Mouse (Mus musculus): Measurements from ENCODE around the gene Rhbdd2.

GRCm38 (mm10) chr5:135641028-135641427 is 8.6 kb downstream of the Rhbdd2 start:
- no peak for TF ChIP-seq CTCF (IDR thresholded peaks at IDR 0.05; ENCODE audit: borderline replicate concordance, insufficient read depth, low read depth, low read length)
- TF ChIP-seq POLR2A (IDR thresholded peaks at IDR 0.05; ENCODE audit: borderline replicate concordance, insufficient read depth, low read length) = no peak

Measured in cerebellum, adult 2 months (tissue).